Mouse (Mus musculus) cerebellum, adult 9-10 months (tissue): ENCODE data around the gene Rtp1.

ENCODE experiments used
- DNase-seq: peaks from one replicate; pipeline ENCODE4 v3.0.0; 2022

Rtp1 gene

GRCm38 (mm10) chr16:23456534-23456933, 27.6 kb downstream of the Rtp1 start:
- peak; percentile 53 for DNase-seq

GRCm38 (mm10) chr16:23457338-23457737, 28.4 kb downstream of the Rtp1 start:
- no peak for DNase-seq

GRCm38 (mm10) chr16:23458906-23459588, 30.1 kb downstream of the Rtp1 start:
- no peak for DNase-seq

GRCm38 (mm10) chr16:23463671-23464347, 34.9 kb downstream of the Rtp1 start:
- no peak for DNase-seq

- DNase-seq = no peak
Measured at GRCm38 (mm10) chr16:23471551-23471950, 42.6 kb downstream of the Rtp1 start.

GRCm38 (mm10) chr16:23472046-23472445, 43.1 kb downstream of the Rtp1 start:
- no peak for DNase-seq

GRCm38 (mm10) chr16:23475651-23476050, 46.7 kb downstream of the Rtp1 start:
- DNase-seq = no peak

GRCm38 (mm10) chr16:23476598-23476997, 47.7 kb downstream of the Rtp1 start:
- no peak for DNase-seq

- DNase-seq = no peak
Measured at GRCm38 (mm10) chr16:23479872-23480603, 51.1 kb downstream of the Rtp1 start.

GRCm38 (mm10) chr16:23482218-23482617, 53.3 kb downstream of the Rtp1 start:
- DNase-seq = no peak

GRCm38 (mm10) chr16:23482846-23483245, 53.9 kb downstream of the Rtp1 start:
- DNase-seq = no peak

- no peak for DNase-seq
Measured at GRCm38 (mm10) chr16:23483292-23483691, 54.4 kb downstream of the Rtp1 start.
